Mouse (Mus musculus): ENCODE results near the gene Cdh23. TPM values are rescaled to one million over a fixed set of nuclear protein-coding genes. Genes with fewer than 3 reads are reported as not detected.

Cdh23 gene
- polyA plus RNA-seq, 1 experiment: not detected

DNA sequence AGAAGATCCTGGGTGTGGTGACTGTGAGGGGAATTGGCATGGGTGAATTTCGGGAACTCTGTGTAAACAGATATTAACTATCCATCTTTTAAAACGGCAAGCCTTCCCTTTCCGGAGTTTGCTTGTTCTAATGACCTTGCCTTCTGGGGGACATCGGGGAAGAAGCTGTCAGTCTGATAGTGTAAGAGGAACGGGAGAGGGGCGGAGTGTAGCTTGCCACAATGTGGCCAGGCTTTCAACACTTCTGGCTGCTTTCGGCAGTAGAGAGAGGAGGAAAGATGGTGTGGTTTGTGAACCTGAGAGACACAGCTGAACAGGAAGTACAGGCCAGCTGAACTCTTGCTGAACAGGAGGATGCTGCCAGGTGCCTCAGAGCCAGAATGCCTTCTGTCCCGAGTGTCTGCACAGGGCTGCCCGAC, 306.8 kb downstream of the Cdh23 start:
- TF ChIP-seq CTCF (IDR thresholded peaks at IDR 0.05; ENCODE audit: insufficient read depth, low read depth, low read length): no peak
- no peak for TF ChIP-seq POLR2A (IDR thresholded peaks at IDR 0.05; ENCODE audit: insufficient read depth, low read depth, low read length)
- Histone ChIP-seq H3K4me1 (ENCODE audit: control insufficient read depth, insufficient read depth, low read length) (0 out of 2 replicates have a peak, but pooled peaks cover 4% of the 10 kb centered on the region), H3K27ac (ENCODE audit: insufficient read depth, low read depth, low read length) (no peak overlapping the region), H3K4me3 (ENCODE audit: insufficient read depth, low read depth, low read length) (no peak overlapping the region)
- WGBS: 55% methylated on average over 9 of the region's 9 CpGs

DNA sequence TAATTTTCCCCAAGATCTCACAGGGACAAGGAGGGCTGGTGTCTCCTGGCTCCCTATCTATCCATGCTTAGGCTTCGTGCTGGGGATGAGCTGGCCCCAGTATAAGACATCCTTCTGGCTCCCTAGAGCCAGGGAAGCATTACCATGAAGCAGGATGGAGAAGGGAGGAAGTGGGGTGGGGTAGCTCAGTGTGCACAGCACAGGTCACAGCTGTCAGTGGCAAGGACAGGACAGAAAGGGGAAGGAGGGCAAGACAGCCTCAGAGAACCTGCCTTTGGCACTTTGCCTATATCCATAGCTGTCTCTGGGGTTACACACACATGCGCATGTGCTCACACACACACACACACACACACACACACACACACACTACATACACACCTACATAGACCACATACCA, 308.0 kb downstream of the Cdh23 start:
- 94% methylated on average over 2 of the region's 2 CpGs for WGBS
- Histone ChIP-seq H3K27ac (ENCODE audit: insufficient read depth, low read depth, low read length) (no peak overlapping the region), H3K4me1 (ENCODE audit: control insufficient read depth, insufficient read depth, low read length) (0 out of 2 replicates have a peak, but pooled peaks cover 4% of the 10 kb centered on the region), H3K4me3 (ENCODE audit: insufficient read depth, low read depth, low read length) (no peak overlapping the region)
- TF ChIP-seq POLR2A (IDR thresholded peaks at IDR 0.05; ENCODE audit: insufficient read depth, low read depth, low read length): no peak

DNA sequence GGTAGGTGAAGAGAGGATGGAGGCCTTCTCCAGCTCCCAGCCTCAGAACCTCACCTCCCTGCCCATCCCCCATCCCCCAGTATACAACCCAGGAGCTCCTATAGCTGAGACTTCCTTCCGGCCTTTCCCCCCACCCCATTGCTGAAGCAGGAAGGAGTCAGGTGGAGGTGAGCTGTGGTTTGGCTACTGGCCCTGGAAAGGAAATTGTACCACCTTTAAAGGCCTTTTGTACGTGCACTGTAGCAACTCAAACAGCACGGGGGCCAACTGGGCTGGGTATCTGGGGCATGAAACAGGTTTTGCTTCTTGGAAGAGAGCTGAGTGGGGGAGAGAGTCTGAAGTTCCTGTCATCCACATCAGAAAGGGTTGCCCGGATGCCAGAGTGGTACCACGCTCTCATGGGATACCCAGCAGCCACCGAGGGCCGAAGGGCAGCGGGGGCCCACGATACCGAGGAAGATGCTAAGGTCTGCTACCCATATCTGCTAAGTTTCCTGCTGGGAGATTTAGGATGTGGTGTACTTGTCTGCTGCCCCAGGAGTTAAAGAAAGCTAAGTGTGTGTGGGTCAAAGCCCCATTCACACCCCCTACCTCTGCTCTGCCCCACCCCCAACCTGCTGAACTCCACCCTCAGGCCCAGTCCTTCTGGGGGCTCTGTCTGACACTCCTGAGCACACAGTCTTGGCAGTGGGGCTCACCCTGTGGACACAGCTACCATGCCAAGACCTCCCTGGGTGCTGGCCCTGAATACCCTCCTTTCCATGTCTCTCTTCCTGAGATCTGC, 315.0 kb downstream of the Cdh23 start:
- no peak for TF ChIP-seq CTCF (IDR thresholded peaks at IDR 0.05; ENCODE audit: insufficient read depth, low read depth, low read length)
- TF ChIP-seq POLR2A (IDR thresholded peaks at IDR 0.05; ENCODE audit: insufficient read depth, low read depth, low read length): no peak

DNA sequence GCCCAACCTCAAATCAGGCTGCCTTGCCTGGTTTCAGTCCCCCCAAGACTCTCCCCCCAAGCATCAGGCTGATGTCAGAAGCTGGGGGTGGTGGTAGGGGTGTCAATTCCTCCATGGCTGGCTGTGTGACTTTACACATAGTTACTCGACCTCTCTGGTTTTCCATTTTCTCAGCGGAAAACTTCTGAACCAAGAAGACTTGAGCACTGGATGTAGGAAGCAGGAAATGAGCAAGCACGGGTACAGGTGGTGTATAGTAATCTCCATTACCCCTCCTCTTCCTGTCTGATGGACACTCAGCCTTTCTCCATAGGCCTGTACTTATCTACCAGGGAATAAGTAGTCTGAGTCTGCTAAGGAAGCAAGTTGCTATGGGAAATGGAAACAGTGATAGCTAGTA, 316.1 kb downstream of the Cdh23 start:
- TF ChIP-seq POLR2A (IDR thresholded peaks at IDR 0.05; ENCODE audit: insufficient read depth, low read depth, low read length): no peak
- no peak for TF ChIP-seq CTCF (IDR thresholded peaks at IDR 0.05; ENCODE audit: insufficient read depth, low read depth, low read length)
- Histone ChIP-seq H3K27ac (ENCODE audit: insufficient read depth, low read depth, low read length) (no peak overlapping the region), H3K4me3 (ENCODE audit: insufficient read depth, low read depth, low read length) (no peak overlapping the region), H3K4me1 (ENCODE audit: control insufficient read depth, insufficient read depth, low read length) (no peaks in the 10 kb centered on the region; the same call in 1 of the 2 replicates)
- WGBS: 91% methylated on average over 3 of the region's 3 CpGs

More for the DNA sequence above, 315.0 kb downstream of the Cdh23 start:
- WGBS: 78% methylated on average over 10 of the region's 10 CpGs
- Histone ChIP-seq H3K27ac (ENCODE audit: insufficient read depth, low read depth, low read length) (no peak overlapping the region), H3K4me1 (ENCODE audit: control insufficient read depth, insufficient read depth, low read length) (no peaks in the 10 kb centered on the region; the same call in 1 of the 2 replicates), H3K4me3 (ENCODE audit: insufficient read depth, low read depth, low read length) (no peak overlapping the region)

DNA sequence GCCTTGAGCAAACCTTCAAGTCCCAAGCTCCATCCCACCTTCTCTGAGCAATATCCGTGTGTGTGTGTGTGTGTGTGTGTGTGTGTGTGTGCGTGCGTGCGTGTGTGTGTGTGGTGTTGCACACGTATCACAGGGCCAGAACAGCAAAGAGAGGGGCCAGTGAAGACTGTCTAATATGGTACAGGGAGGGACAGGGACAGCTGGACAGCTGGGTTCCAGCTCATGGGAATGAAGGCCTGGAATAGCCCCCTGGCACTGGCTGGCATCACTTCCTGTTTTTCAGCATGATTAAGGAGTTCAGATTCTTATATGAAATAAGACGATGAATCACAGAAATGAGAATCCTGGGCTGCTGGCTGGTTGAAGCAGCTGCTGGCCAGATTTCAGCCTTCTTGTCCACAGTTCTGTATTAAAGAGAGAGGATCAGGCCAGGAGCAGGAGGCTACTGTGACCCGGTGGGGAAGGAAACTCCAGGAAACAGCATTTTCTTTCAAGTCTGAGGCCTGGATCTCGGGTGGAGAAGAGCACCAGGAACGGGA, 316.8 kb downstream of the Cdh23 start:
- no peaks in the 10 kb centered on the region; the same call in 1 of the 2 replicates for H3K4me1 ChIP-seq (ENCODE audit: control insufficient read depth, insufficient read depth, low read length)
- H3K27ac ChIP-seq (ENCODE audit: insufficient read depth, low read depth, low read length): no peak overlapping the region
- TF ChIP-seq POLR2A (IDR thresholded peaks at IDR 0.05; ENCODE audit: insufficient read depth, low read depth, low read length) (no peak), CTCF (IDR thresholded peaks at IDR 0.05; ENCODE audit: insufficient read depth, low read depth, low read length) (no peak)
- no peak overlapping the region for H3K4me3 ChIP-seq (ENCODE audit: insufficient read depth, low read depth, low read length)
- WGBS: 74% methylated on average over 9 of the region's 9 CpGs

DNA sequence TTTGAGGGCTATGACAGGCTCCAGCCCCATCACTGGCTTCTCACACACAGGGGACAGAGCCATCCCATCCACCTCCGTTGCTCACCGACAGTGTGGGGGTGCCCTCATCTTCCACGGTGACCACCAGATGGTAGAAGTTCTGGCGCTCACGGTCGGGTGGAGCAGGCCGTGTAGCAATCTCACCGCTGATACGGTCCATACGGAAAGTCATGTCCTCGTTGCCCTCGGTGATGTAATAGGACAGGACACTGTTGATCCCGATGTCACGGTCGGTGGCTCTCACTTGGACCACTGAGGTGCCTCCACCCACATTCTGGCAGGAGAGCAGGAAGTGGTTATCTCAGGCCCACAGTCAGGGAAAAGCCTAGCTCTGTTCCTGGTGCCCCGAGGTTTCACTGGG, 319.6 kb downstream of the Cdh23 start:
- no peak for TF ChIP-seq POLR2A (IDR thresholded peaks at IDR 0.05; ENCODE audit: insufficient read depth, low read depth, low read length)
- Histone ChIP-seq H3K27ac (ENCODE audit: insufficient read depth, low read depth, low read length) (no peak overlapping the region), H3K4me3 (ENCODE audit: insufficient read depth, low read depth, low read length) (no peak overlapping the region), H3K4me1 (ENCODE audit: control insufficient read depth, insufficient read depth, low read length) (peaks cover 6% of the 10 kb centered on the region)
- 93% methylated on average over 16 of the region's 16 CpGs for WGBS

DNA sequence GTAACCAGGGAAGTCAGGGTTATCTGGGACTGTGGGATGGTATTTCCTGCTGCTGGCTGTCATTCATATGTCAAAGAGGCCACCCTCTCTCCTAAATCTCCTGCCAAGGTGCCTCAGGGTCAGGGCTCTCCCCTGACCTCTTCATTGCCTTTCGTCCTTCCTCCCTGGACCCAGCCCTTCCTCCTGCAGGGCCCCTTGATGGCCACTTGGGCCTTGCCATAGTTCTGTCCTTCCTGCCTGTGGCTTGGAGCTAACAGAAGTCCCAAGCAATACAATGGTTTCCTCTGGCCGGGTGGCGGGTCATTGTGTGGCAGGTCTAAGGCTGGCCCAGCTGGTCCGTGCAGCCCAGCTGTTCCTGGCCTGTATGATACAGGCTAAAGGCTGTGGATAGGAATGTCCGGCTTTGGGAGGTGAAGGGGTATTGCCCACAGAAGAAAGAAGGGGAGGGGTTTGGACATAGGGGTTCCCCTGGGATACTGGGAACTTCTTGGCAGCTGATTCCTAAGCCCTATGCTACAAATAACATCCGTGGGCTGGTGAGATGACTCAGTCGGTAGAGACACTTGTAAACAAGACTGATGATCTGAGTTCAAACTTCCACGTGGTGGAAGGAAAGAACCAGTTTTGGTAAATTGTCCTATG, 322.2 kb downstream of the Cdh23 start:
- H3K4me3 ChIP-seq (ENCODE audit: insufficient read depth, low read depth, low read length): no peak overlapping the region
- WGBS: 67% methylated on average over 8 of the region's 8 CpGs
- TF ChIP-seq POLR2A (IDR thresholded peaks at IDR 0.05; ENCODE audit: insufficient read depth, low read depth, low read length) (no peak), CTCF (IDR thresholded peaks at IDR 0.05; ENCODE audit: insufficient read depth, low read depth, low read length) (no peak)
- no peak overlapping the region for H3K27ac ChIP-seq (ENCODE audit: insufficient read depth, low read depth, low read length)
- H3K4me1 ChIP-seq (ENCODE audit: control insufficient read depth, insufficient read depth, low read length): peaks cover 13% of the 10 kb centered on the region; the same call in 1 of the 2 replicates

DNA sequence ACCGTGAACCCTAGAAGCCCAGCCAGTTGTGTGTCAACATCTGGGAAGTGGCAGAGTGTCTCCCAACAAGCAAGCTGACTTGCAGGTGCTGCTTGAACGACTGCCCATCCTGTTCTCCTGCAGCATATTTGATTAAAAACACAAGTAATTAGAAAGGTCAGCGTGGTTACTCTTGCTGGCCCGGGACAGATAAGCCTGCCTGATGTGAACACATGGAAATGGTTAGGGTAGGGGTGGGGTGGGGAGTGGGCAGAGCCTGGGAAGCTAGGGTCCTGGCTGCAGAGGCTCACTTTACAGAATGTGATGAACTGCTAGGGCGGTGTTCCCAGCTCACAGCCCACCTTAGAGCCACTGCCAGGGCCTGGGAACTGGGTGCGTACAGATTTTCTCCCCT, 322.8 kb downstream of the Cdh23 start:
- no peak overlapping the region for H3K27ac ChIP-seq (ENCODE audit: insufficient read depth, low read depth, low read length)
- no peak overlapping the region for H3K4me3 ChIP-seq (ENCODE audit: insufficient read depth, low read depth, low read length)
- H3K4me1 ChIP-seq (ENCODE audit: control insufficient read depth, insufficient read depth, low read length): peaks cover 13% of the 10 kb centered on the region; the same call in 1 of the 2 replicates
- TF ChIP-seq CTCF (IDR thresholded peaks at IDR 0.05; ENCODE audit: insufficient read depth, low read depth, low read length): no peak
- TF ChIP-seq POLR2A (IDR thresholded peaks at IDR 0.05; ENCODE audit: insufficient read depth, low read depth, low read length): no peak
- WGBS: 87% methylated on average over 6 of the region's 6 CpGs
